Mouse (Mus musculus) liver, adult 2 months (tissue): Measurements from ENCODE around the gene Pcsk6. TPM values are rescaled to one million over a fixed set of nuclear protein-coding genes. Genes with fewer than 3 reads are reported as not detected.

Experiments used
- DNase-seq: peaks from one replicate; pipeline ENCODE4 v3.0.0-alpha.2; 2011; ENCODE audit warnings: low read depth, low spot score; ENCODE audit errors: extremely low read depth
- H3K27ac ChIP-seq: fragments of 200-500 bp; replicated peaks from 2 replicates; pipeline ENCODE4 v1.5.1; 2012; ENCODE audit warnings: low read depth, mild to moderate bottlenecking, control low read depth, inconsistent platforms, low read length; ENCODE audit not compliant: insufficient read depth
- H3K27me3 ChIP-seq: fragments of 200-500 bp; 2 replicates; pipeline ENCODE4 v1.6.1; 2012; ENCODE audit warnings: mild to moderate bottlenecking, moderate library complexity, low read length, inconsistent platforms; ENCODE audit not compliant: control insufficient read depth, insufficient read depth
- H3K36me3 ChIP-seq: fragments of 200-500 bp; 2 replicates; pipeline ENCODE4 v1.6.1; 2012; ENCODE audit warnings: low read length, inconsistent platforms; ENCODE audit not compliant: control insufficient read depth, insufficient read depth
- H3K4me1 ChIP-seq: fragments of 200-500 bp; 2 replicates; pipeline ENCODE4 v1.6.1; 2011; ENCODE audit warnings: low read length; ENCODE audit not compliant: control insufficient read depth, insufficient read depth
- H3K4me3 ChIP-seq: fragments of 200-500 bp; 2 replicates; pipeline ENCODE4 v1.5.1; 2011; ENCODE audit warnings: low read depth, mild to moderate bottlenecking, control low read depth, low read length, moderate library complexity; ENCODE audit not compliant: insufficient read depth
- H3K79me2 ChIP-seq: fragments of 200-500 bp; 2 replicates; pipeline ENCODE4 v1.6.1; 2012; ENCODE audit warnings: inconsistent platforms, mild to moderate bottlenecking, low read length, moderate library complexity; ENCODE audit not compliant: control insufficient read depth, insufficient read depth
- H3K9ac ChIP-seq: fragments of 200-500 bp; 2 replicates; pipeline ENCODE4 v1.6.1; 2012; ENCODE audit warnings: low read depth, mild to moderate bottlenecking, control low read depth, inconsistent platforms, low read length
- CTCF ChIP-seq: fragments of 200-500 bp; IDR thresholded peaks from 2 replicates; pipeline ENCODE4 v1.5.1; 2011; ENCODE audit warnings: low read depth, low read length, control low read depth
- POLR2A ChIP-seq: fragments of 200-500 bp; IDR thresholded peaks from 2 replicates; pipeline ENCODE4 v1.6.1; 2011; ENCODE audit warnings: low read length, control low read depth; ENCODE audit not compliant: insufficient read depth; ENCODE audit errors: extremely low read depth
- WGBS: fragments of 180-500 bp; shearing (Covaris S2); methylation state at CpG from one replicate; pipeline ENCODE4 v1.1.7; 2018; 5-methylcytosine and 5-hydroxymethylcytosine counted together
- polyA plus RNA-seq: library from polyadenylated mRNA; depleted of rRNA; stranded (reverse); fragments of >200 nt; gene quantifications from 2 replicates; pipeline ENCODE4 v1.2.3, GENCODE M21; 2012
- total RNA-seq: library from RNA; depleted of rRNA; stranded (reverse); fragments of >200 nt; gene quantifications from 2 replicates; pipeline ENCODE4 v1.2.3, GENCODE M21; 2014

Gene Pcsk6
- total and polyA plus RNA-seq, 2 experiments = 43.2 to 50.2 TPM

GRCm38 (mm10) chr7:66083757-66084156 lies 222.2 kb downstream of the Pcsk6 start:
- Histone ChIP-seq H3K36me3 (peaks cover 59% of the 10 kb centered on the region), H3K4me1 (peaks cover 10% of the 10 kb centered on the region), H3K9ac (no peak overlapping the region), H3K27me3 (no peaks in the 10 kb centered on the region), H3K27ac (no peak overlapping the region), H3K4me3 (no peak overlapping the region), H3K79me2 (peaks cover 4% of the 10 kb centered on the region; the same call in 1 of the 2 replicates)
- DNase-seq = peak; percentile 64
- 59% methylated on average over 6 of the region's 6 CpGs for WGBS
- no peak for TF ChIP-seq POLR2A
- no peak for TF ChIP-seq CTCF

- Histone ChIP-seq H3K4me3 (no peak overlapping the region), H3K9ac (no peak overlapping the region), H3K36me3 (peaks cover 65% of the 10 kb centered on the region), H3K4me1 (peaks cover 9% of the 10 kb centered on the region), H3K27me3 (no peaks in the 10 kb centered on the region), H3K79me2 (peaks cover 4% of the 10 kb centered on the region; the same call in 1 of the 2 replicates), H3K27ac (no peak overlapping the region)
- peak; percentile 44 for DNase-seq
- TF ChIP-seq CTCF (no peak), POLR2A (no peak)
- WGBS = 41% methylated on average over 7 of the region's 7 CpGs
Observed at GRCm38 (mm10) chr7:66084546-66084945, 223.0 kb downstream of the Pcsk6 start.

GRCm38 (mm10) chr7:66087652-66088051 lies 226.1 kb downstream of the Pcsk6 start:
- Histone ChIP-seq H3K36me3 (peaks cover 70% of the 10 kb centered on the region), H3K27ac (no peak overlapping the region), H3K79me2 (no peaks in the 10 kb centered on the region; the same call in 1 of the 2 replicates), H3K4me1 (peaks cover 4% of the 10 kb centered on the region; the same call in 1 of the 2 replicates), H3K27me3 (no peaks in the 10 kb centered on the region), H3K9ac (no peak overlapping the region), H3K4me3 (no peak overlapping the region)
- no peak for DNase-seq
- TF ChIP-seq CTCF (no peak), POLR2A (no peak)
- WGBS = 94% methylated on average over 4 of the region's 4 CpGs

- H3K27me3 ChIP-seq = no peaks in the 10 kb centered on the region
- no peak overlapping the region for H3K9ac ChIP-seq
- H3K36me3 ChIP-seq = peaks cover 67% of the 10 kb centered on the region
- no peak for DNase-seq
- no peak overlapping the region for H3K27ac ChIP-seq
- TF ChIP-seq POLR2A = no peak
- TF ChIP-seq CTCF = no peak
- peaks cover 4% of the 10 kb centered on the region; the same call in 1 of the 2 replicates for H3K4me1 ChIP-seq
- H3K79me2 ChIP-seq = no peaks in the 10 kb centered on the region; the same call in 1 of the 2 replicates
- H3K4me3 ChIP-seq = no peak overlapping the region
- 80% methylated on average over 2 of the region's 2 CpGs for WGBS
Observed at GRCm38 (mm10) chr7:66088077-66088476, 226.5 kb downstream of the Pcsk6 start.

GRCm38 (mm10) chr7:66090676-66091190 lies 229.2 kb downstream of the Pcsk6 start:
- no peaks in the 10 kb centered on the region for H3K4me1 ChIP-seq
- no peaks in the 10 kb centered on the region for H3K79me2 ChIP-seq
- H3K4me3 ChIP-seq = no peak overlapping the region
- peak; percentile 51 for DNase-seq
- no peak for TF ChIP-seq CTCF
- H3K27ac ChIP-seq = no peak overlapping the region
- peaks cover 45% of the 10 kb centered on the region for H3K36me3 ChIP-seq
- H3K9ac ChIP-seq = no peak overlapping the region
- WGBS = 80% methylated on average over 11 of the region's 11 CpGs
- no peaks in the 10 kb centered on the region for H3K27me3 ChIP-seq

GRCm38 (mm10) chr7:66091553-66091952 lies 230.0 kb downstream of the Pcsk6 start:
- Histone ChIP-seq H3K36me3 (peaks cover 38% of the 10 kb centered on the region), H3K4me3 (no peak overlapping the region), H3K4me1 (no peaks in the 10 kb centered on the region), H3K9ac (no peak overlapping the region), H3K27ac (no peak overlapping the region), H3K79me2 (no peaks in the 10 kb centered on the region), H3K27me3 (no peaks in the 10 kb centered on the region)
- no peak for DNase-seq
- TF ChIP-seq CTCF (no peak), POLR2A (no peak)
- 88% methylated on average over 7 of the region's 7 CpGs for WGBS
